Mouse (Mus musculus): Measurements from ENCODE around the gene Apc2.

DNA sequence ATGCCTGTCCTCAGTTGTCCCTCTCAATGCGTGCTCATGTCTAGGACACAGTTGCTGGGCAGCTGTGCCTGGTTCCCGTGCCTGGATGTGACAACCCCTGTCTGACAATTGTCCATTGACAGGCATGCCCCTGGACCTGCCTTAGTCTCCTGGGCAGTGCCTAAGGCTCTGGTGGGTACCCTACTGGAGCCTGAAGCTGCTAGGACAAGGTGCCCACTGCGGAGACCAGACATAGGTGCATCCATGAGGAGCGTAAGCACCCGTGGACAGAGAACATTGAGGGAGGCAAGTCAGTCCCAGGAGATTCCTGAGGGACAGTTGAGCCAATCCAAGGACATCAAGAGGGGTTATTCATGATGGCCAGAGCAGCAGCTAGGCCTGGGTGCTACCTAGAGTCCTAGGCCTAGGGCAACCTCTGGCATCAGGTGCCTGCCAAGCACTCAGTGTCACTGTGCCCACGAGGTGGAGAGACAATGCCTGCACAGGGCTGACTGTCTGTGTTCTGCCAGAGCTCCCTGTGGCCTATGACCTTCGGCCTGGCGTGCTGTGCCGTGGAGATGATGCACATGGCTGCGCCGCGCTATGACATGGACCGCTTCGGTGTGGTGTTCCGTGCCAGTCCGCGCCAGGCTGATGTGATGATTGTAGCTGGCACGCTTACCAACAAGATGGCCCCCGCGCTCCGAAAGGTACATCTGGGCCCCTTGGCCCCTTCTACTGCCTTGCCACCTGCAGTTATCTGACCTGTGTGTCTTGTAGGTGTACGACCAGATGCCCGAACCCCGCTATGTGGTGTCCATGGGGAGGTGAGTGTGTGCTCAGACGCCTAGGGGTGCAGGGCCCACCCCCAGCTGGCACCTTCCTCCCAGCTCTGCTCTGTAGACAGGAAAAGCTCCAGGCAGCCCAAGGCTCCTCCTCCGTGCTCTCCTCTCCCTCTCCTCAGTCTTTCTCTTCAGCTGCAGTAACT, 41.2 kb upstream of the Apc2 start:
- TF ChIP-seq CTCF (IDR thresholded peaks at IDR 0.05; ENCODE audit: low read depth, low read length) (no peak), POLR2A (IDR thresholded peaks at IDR 0.05; ENCODE audit: extremely low read depth, insufficient read depth, low read length) (peak; percentile 30; the same call in 1 of the 2 replicates)
